Mouse (Mus musculus): ENCODE measurements around the gene Galnt16. TPM values are rescaled to one million over a fixed set of nuclear protein-coding genes. Genes with fewer than 3 reads are reported as not detected.

Gene Galnt16
- total and polyA plus RNA-seq, 3 experiments = 2.0 to 3.0 (median 3.0) TPM

GRCm38 (mm10) chr12:80584973-80585372 is 66.9 kb downstream of the Galnt16 start:
- no peak for DNase-seq
- H3K4me1 ChIP-seq (ENCODE audit: control insufficient read depth, insufficient read depth, low read length) = no peaks in the 10 kb centered on the region
- WGBS = 49% methylated on average over 2 of the region's 2 CpGs
- no peaks in the 10 kb centered on the region for H3K79me2 ChIP-seq (replicated peaks; ENCODE audit: control insufficient read depth, insufficient read depth, low read length)
- no peak overlapping the region for H3K9ac ChIP-seq (ENCODE audit: low read depth, low read length)
- H3K27me3 ChIP-seq (ENCODE audit: control insufficient read depth, insufficient read depth, low read length) = no peaks in the 10 kb centered on the region
- TF ChIP-seq POLR2A (IDR thresholded peaks at IDR 0.05; ENCODE audit: insufficient read depth, low read depth, low read length) (no peak), CTCF (IDR thresholded peaks at IDR 0.05) (peak; percentile 55)
- H3K4me3 ChIP-seq = no peak overlapping the region
- H3K27ac ChIP-seq = no peak overlapping the region
- no peaks in the 10 kb centered on the region for H3K36me3 ChIP-seq (ENCODE audit: control insufficient read depth, insufficient read depth, low read length)
- intact Hi-C loops (cut with DNase I) = no loop called here

- WGBS = 53% methylated on average over 4 of the region's 4 CpGs
- Histone ChIP-seq H3K27ac (no peak overlapping the region), H3K27me3 (ENCODE audit: control insufficient read depth, insufficient read depth, low read length) (no peaks in the 10 kb centered on the region), H3K79me2 (replicated peaks; ENCODE audit: control insufficient read depth, insufficient read depth, low read length) (no peaks in the 10 kb centered on the region), H3K36me3 (ENCODE audit: control insufficient read depth, insufficient read depth, low read length) (no peaks in the 10 kb centered on the region), H3K4me3 (no peak overlapping the region), H3K9ac (ENCODE audit: low read depth, low read length) (no peak overlapping the region), H3K4me1 (ENCODE audit: control insufficient read depth, insufficient read depth, low read length) (peaks cover 4% of the 10 kb centered on the region)
- intact Hi-C loops (cut with DNase I) = no loop called here
- TF ChIP-seq POLR2A (IDR thresholded peaks at IDR 0.05; ENCODE audit: insufficient read depth, low read depth, low read length) (no peak), EP300 (IDR thresholded peaks at IDR 0.05; ENCODE audit: insufficient read depth, low read depth, low read length) (no peak), CTCF (IDR thresholded peaks at IDR 0.05) (no peak)
- no peak for DNase-seq
Observed at GRCm38 (mm10) chr12:80594141-80594540, 76.1 kb downstream of the Galnt16 start.

- TF ChIP-seq EP300 (IDR thresholded peaks at IDR 0.05; ENCODE audit: insufficient read depth, low read depth, low read length) = no peak
- no peak overlapping the region for H3K27ac ChIP-seq
- H3K27me3 ChIP-seq (ENCODE audit: control insufficient read depth, insufficient read depth, low read length) = no peaks in the 10 kb centered on the region
- H3K79me2 ChIP-seq (replicated peaks; ENCODE audit: control insufficient read depth, insufficient read depth, low read length) = no peaks in the 10 kb centered on the region
- H3K36me3 ChIP-seq (ENCODE audit: control insufficient read depth, insufficient read depth, low read length) = no peaks in the 10 kb centered on the region
- peaks cover 4% of the 10 kb centered on the region for H3K4me1 ChIP-seq (ENCODE audit: control insufficient read depth, insufficient read depth, low read length)
- intact Hi-C loops (cut with DNase I) = no loop called here
- WGBS = 72% methylated on average over 4 of the region's 4 CpGs
- no peak overlapping the region for H3K4me3 ChIP-seq
- no peak overlapping the region for H3K9ac ChIP-seq (ENCODE audit: low read depth, low read length)
- no peak for DNase-seq
Observed at GRCm38 (mm10) chr12:80594781-80595180, 76.7 kb downstream of the Galnt16 start.

GRCm38 (mm10) chr12:80595566-80595965 is 77.5 kb downstream of the Galnt16 start:
- H3K36me3 ChIP-seq (ENCODE audit: control insufficient read depth, insufficient read depth, low read length) = no peaks in the 10 kb centered on the region
- DNase-seq = no peak
- TF ChIP-seq EP300 (IDR thresholded peaks at IDR 0.05; ENCODE audit: insufficient read depth, low read depth, low read length) (no peak), POLR2A (IDR thresholded peaks at IDR 0.05; ENCODE audit: insufficient read depth, low read depth, low read length) (no peak), CTCF (IDR thresholded peaks at IDR 0.05) (no peak)
- no peak overlapping the region for H3K4me3 ChIP-seq
- H3K9ac ChIP-seq (ENCODE audit: low read depth, low read length) = no peak overlapping the region
- H3K4me1 ChIP-seq (ENCODE audit: control insufficient read depth, insufficient read depth, low read length) = peaks cover 4% of the 10 kb centered on the region
- H3K79me2 ChIP-seq (replicated peaks; ENCODE audit: control insufficient read depth, insufficient read depth, low read length) = no peaks in the 10 kb centered on the region
- WGBS = 94% methylated on average over 4 of the region's 4 CpGs
- H3K27ac ChIP-seq = no peak overlapping the region
- H3K27me3 ChIP-seq (ENCODE audit: control insufficient read depth, insufficient read depth, low read length) = no peaks in the 10 kb centered on the region
- intact Hi-C loops (cut with DNase I) = no loop called here

- intact Hi-C loops (cut with DNase I) = no loop called here
- no peak overlapping the region for H3K27ac ChIP-seq
- H3K27me3 ChIP-seq (ENCODE audit: control insufficient read depth, insufficient read depth, low read length) = no peaks in the 10 kb centered on the region
- no peaks in the 10 kb centered on the region for H3K79me2 ChIP-seq (replicated peaks; ENCODE audit: control insufficient read depth, insufficient read depth, low read length)
- no peak for TF ChIP-seq CTCF (IDR thresholded peaks at IDR 0.05)
- no peak for TF ChIP-seq POLR2A (IDR thresholded peaks at IDR 0.05; ENCODE audit: insufficient read depth, low read depth, low read length)
- TF ChIP-seq EP300 (IDR thresholded peaks at IDR 0.05; ENCODE audit: insufficient read depth, low read depth, low read length) = no peak
- H3K9ac ChIP-seq (ENCODE audit: low read depth, low read length) = no peak overlapping the region
- H3K4me1 ChIP-seq (ENCODE audit: control insufficient read depth, insufficient read depth, low read length) = peaks cover 4% of the 10 kb centered on the region
- 88% methylated on average over 4 of the region's 4 CpGs for WGBS
- no peak overlapping the region for H3K4me3 ChIP-seq
- no peak for DNase-seq
- no peaks in the 10 kb centered on the region for H3K36me3 ChIP-seq (ENCODE audit: control insufficient read depth, insufficient read depth, low read length)
Observed at GRCm38 (mm10) chr12:80595968-80596367, 77.9 kb downstream of the Galnt16 start.

- Histone ChIP-seq H3K27me3 (ENCODE audit: control insufficient read depth, insufficient read depth, low read length) (no peaks in the 10 kb centered on the region), H3K79me2 (replicated peaks; ENCODE audit: control insufficient read depth, insufficient read depth, low read length) (no peaks in the 10 kb centered on the region), H3K27ac (peak overlapping the region; percentile 49), H3K4me1 (ENCODE audit: control insufficient read depth, insufficient read depth, low read length) (peaks cover 4% of the 10 kb centered on the region), H3K9ac (ENCODE audit: low read depth, low read length) (no peak overlapping the region), H3K36me3 (ENCODE audit: control insufficient read depth, insufficient read depth, low read length) (no peaks in the 10 kb centered on the region), H3K4me3 (no peak overlapping the region)
- no peak for DNase-seq
- 68% methylated on average over 7 of the region's 7 CpGs for WGBS
- TF ChIP-seq CTCF (IDR thresholded peaks at IDR 0.05) (no peak), POLR2A (IDR thresholded peaks at IDR 0.05; ENCODE audit: insufficient read depth, low read depth, low read length) (no peak), EP300 (IDR thresholded peaks at IDR 0.05; ENCODE audit: insufficient read depth, low read depth, low read length) (no peak)
- intact Hi-C loops (cut with DNase I) = no loop called here
Observed at GRCm38 (mm10) chr12:80598236-80598635, 80.2 kb downstream of the Galnt16 start.

Measured in heart, adult 2 months (tissue).